Mouse (Mus musculus) heart, embryonic 14.5 days (tissue): ENCODE data around the gene Lbh. TPM values are rescaled to one million over a fixed set of nuclear protein-coding genes. Genes with fewer than 3 reads are reported as not detected.

Experiments
- ATAC-seq: fragments of 200-750 bp; cut with Nextera tagmentation; 2 replicates; pipeline ENCODE4 v1.8.0; 2017; ENCODE audit warnings: low read depth, moderate TSS enrichment; ENCODE audit not compliant: insufficient number of reproducible peaks, insufficient read depth, low FRiP score
- H3K27ac ChIP-seq, 2 experiments: fragments of 200-500 bp in 1 of 2; fragments of 300-500 bp in 1 of 2; sonication (generic) in 1 of 2; replicated peaks in 1 of 2; 2 replicates each; pipeline ENCODE4 v1.5.1; 2012 to 2014; ENCODE audit warnings: low read depth in 2 of 2, low read length in 2 of 2, control low read depth in 1 of 2, mild to moderate bottlenecking in 1 of 2, mixed read lengths in 1 of 2; ENCODE audit not compliant: control insufficient read depth in 1 of 2, insufficient read depth in 1 of 2
- H3K27me3 ChIP-seq: fragments of 300-500 bp; sonication (generic); 2 replicates; pipeline ENCODE4 v1.6.1; 2014; ENCODE audit warnings: mild to moderate bottlenecking, low read length, control low read depth; ENCODE audit not compliant: control insufficient read depth, insufficient read depth
- H3K36me3 ChIP-seq: fragments of 300-500 bp; sonication (generic); 2 replicates; pipeline ENCODE4 v1.6.1; 2014; ENCODE audit warnings: mild to moderate bottlenecking, control low read depth, low read length, mixed read lengths; ENCODE audit not compliant: control insufficient read depth, insufficient read depth
- H3K4me1 ChIP-seq, 2 experiments: fragments of 200-500 bp in 1 of 2; fragments of 300-500 bp in 1 of 2; sonication (generic) in 1 of 2; 2 replicates each; pipeline ENCODE4 v1.6.1; 2012 to 2014; ENCODE audit warnings: low read length in 2 of 2, control low read depth in 1 of 2, mixed read lengths in 1 of 2; ENCODE audit not compliant: control insufficient read depth in 2 of 2, insufficient read depth in 2 of 2
- H3K4me2 ChIP-seq: fragments of 300-500 bp; sonication (generic); 2 replicates; pipeline ENCODE4 v1.6.1; 2014; ENCODE audit warnings: mild to moderate bottlenecking, low read length
- H3K4me3 ChIP-seq, 2 experiments: fragments of 200-500 bp in 1 of 2; fragments of 300-500 bp in 1 of 2; sonication (generic) in 1 of 2; 2 replicates each; pipeline ENCODE4 v1.5.1; 2012 to 2014; ENCODE audit warnings: low read length in 2 of 2, mild to moderate bottlenecking in 2 of 2, control low read depth in 1 of 2, low read depth in 1 of 2, moderate library complexity in 1 of 2; ENCODE audit not compliant: control insufficient read depth in 1 of 2, insufficient read depth in 1 of 2
- H3K9ac ChIP-seq: fragments of 300-500 bp; sonication (generic); 2 replicates; pipeline ENCODE4 v1.6.1; 2014; ENCODE audit warnings: mild to moderate bottlenecking, low read length
- H3K9me3 ChIP-seq: fragments of 300-500 bp; sonication (generic); 2 replicates; pipeline ENCODE4 v1.6.1; 2016; ENCODE audit warnings: low read length, control low read depth; ENCODE audit not compliant: control insufficient read depth
- WGBS: fragments of 180-500 bp; shearing (Covaris S2); extraction: QIAGEN DNeasy Blood & Tissue Kit; methylation state at CpG from one replicate; pipeline ENCODE4 v1.1.7; 2014; 5-methylcytosine and 5-hydroxymethylcytosine counted together
- polyA plus RNA-seq: library from polyadenylated mRNA; unstranded; fragments of >200 nt; fragmentation: Nextera tagmentation; extraction: Ambion mirVana; gene quantifications from 2 replicates; pipeline ENCODE4 v1.2.1, GENCODE M21; 2014

Lbh gene
- polyA plus RNA-seq, result 28.8 and 36.2 TPM in 2 replicates

DNA sequence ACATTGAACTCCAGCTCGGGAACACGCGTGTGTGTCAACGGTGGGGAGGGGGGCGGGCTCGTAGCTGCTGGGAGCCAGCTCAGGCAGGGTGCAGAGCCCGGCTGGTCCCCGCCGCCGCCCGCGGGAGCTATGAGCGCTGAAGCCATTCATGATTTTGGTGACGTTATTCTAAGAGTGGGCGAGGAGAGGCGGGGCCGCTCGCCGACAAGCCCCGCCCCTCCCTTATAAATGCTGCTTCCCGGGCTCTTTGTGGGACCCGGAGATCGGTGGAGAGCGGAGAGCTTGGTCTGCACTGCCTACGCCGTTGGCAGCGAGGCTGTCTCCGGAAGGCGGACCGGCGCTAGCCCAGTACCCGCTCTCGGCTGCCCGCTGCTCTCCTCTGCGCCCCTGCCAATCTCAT is at the start of gene Lbh:
TSS of gene Lbh (plus strand) at position 253 of the 400 bp plus-strand sequence.
- H3K9me3 ChIP-seq, result no peaks in the 10 kb centered on the region
- no peaks in the 10 kb centered on the region for H3K27me3 ChIP-seq
- H3K9ac ChIP-seq, result peak within 1 kb of the TSS; percentile 100
- H3K36me3 ChIP-seq, result peaks cover 26% of the 10 kb centered on the region
- ATAC-seq, result peak; percentile 84
- H3K4me3 ChIP-seq, result peak within 1 kb of the TSS; percentile 72 to 96
- H3K4me2 ChIP-seq, result peak within 1 kb of the TSS; percentile 94
- WGBS, result under 1% methylated on average over 35 of the region's 35 CpGs
- peak within 1 kb of the TSS; percentile 96 to 97 for H3K27ac ChIP-seq
- H3K4me1 ChIP-seq, result peaks cover 2 to 31% of the 10 kb centered on the region in 2 experiments; a peak in 3 of 4 replicates

DNA sequence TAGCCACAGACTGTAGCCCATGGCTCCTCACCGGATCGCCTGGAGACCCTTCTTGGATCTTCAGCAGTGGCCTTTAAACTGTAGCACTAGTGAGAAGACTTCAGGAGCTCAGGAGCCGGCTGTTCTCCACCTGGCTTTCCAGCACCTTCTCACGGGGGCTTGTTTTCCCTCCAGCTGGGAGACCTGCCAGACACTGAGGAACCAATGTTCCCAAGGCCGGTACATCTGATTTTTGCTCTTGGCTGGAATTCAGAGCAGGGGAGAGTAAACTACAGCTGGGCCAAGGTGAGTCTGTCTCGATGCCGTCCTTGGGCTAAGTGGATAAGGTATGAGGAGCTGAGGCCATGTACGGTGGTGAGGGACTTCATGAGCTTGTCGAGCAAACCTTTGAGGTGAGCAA is 39.1 kb upstream of the Lbh start:
- Histone ChIP-seq H3K27ac (no peak overlapping the region), H3K4me1 (peaks cover 4 to 5% of the 10 kb centered on the region in 2 experiments), H3K36me3 (no peaks in the 10 kb centered on the region), H3K4me2 (no peak overlapping the region), H3K9ac (no peak overlapping the region), H3K9me3 (no peaks in the 10 kb centered on the region), H3K27me3 (no peaks in the 10 kb centered on the region), H3K4me3 (no peak overlapping the region)
- no peak for ATAC-seq
- WGBS, result 81% methylated on average over 9 of the region's 9 CpGs

GRCm38 (mm10) chr17:72880156-72880555 is 37.9 kb upstream of the Lbh start:
- WGBS, result 67% methylated on average over 3 of the region's 3 CpGs

DNA sequence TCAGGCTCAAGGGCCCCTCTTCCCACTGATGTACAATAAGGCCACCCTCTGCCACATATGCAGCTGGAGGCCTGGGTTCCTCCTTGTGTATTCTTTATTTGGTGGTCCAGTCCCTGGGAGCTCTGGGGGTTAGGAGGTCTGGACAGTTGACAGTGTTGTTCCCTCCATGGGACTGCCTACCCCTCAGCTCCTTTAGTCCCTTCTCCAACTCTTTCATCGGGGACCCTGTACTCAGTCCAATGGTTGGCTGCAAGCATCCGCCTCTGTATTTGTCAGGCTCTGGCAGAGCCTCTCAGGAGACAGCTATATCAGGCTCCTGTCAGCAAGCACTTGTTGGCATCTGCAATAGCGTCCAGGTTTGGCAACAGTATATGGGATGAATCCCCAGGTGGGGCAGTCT is 37.1 kb upstream of the Lbh start:
- 19% methylated on average over 3 of the region's 3 CpGs for WGBS
- H3K4me3 ChIP-seq, result no peak overlapping the region
- no peaks in the 10 kb centered on the region for H3K9me3 ChIP-seq
- H3K27ac ChIP-seq, result no peak overlapping the region
- no peak overlapping the region for H3K9ac ChIP-seq
- no peak for ATAC-seq
- no peaks in the 10 kb centered on the region for H3K27me3 ChIP-seq
- no peaks in the 10 kb centered on the region for H3K36me3 ChIP-seq
- H3K4me2 ChIP-seq, result no peak overlapping the region
- peaks cover 4 to 5% of the 10 kb centered on the region in 2 experiments for H3K4me1 ChIP-seq

More at GRCm38 (mm10) chr17:72880156-72880555, 37.9 kb upstream of the Lbh start:
- H3K9ac ChIP-seq, result no peak overlapping the region
- no peaks in the 10 kb centered on the region for H3K9me3 ChIP-seq
- no peak overlapping the region for H3K4me3 ChIP-seq
- ATAC-seq, result no peak
- no peak overlapping the region for H3K27ac ChIP-seq
- H3K4me1 ChIP-seq, result peaks cover 4 to 5% of the 10 kb centered on the region in 2 experiments
- H3K4me2 ChIP-seq, result no peak overlapping the region
- no peaks in the 10 kb centered on the region for H3K36me3 ChIP-seq
- no peaks in the 10 kb centered on the region for H3K27me3 ChIP-seq

GRCm38 (mm10) chr17:72881804-72882203 is 36.3 kb upstream of the Lbh start:
- 62% methylated on average over 1 of the region's 1 CpGs for WGBS
- no peak for ATAC-seq

GRCm38 (mm10) chr17:72889556-72890397 is 28.3 kb upstream of the Lbh start:
- H3K4me2 ChIP-seq, result peak overlapping the region; percentile 25
- H3K27ac ChIP-seq, result no peak overlapping the region
- ATAC-seq, result no peak
- WGBS, result 27% methylated on average over 20 of the region's 20 CpGs
- no peaks in the 10 kb centered on the region for H3K27me3 ChIP-seq
- H3K9ac ChIP-seq, result no peak overlapping the region
- peaks cover 7 to 9% of the 10 kb centered on the region in 2 experiments for H3K4me1 ChIP-seq
- H3K9me3 ChIP-seq, result no peaks in the 10 kb centered on the region
- no peaks in the 10 kb centered on the region for H3K36me3 ChIP-seq
- H3K4me3 ChIP-seq, result no peak overlapping the region

More at GRCm38 (mm10) chr17:72881804-72882203, 36.3 kb upstream of the Lbh start:
- Histone ChIP-seq H3K27ac (no peak overlapping the region), H3K9ac (no peak overlapping the region), H3K4me3 (no peak overlapping the region), H3K9me3 (no peaks in the 10 kb centered on the region), H3K4me1 (peaks cover 4 to 5% of the 10 kb centered on the region in 2 experiments), H3K27me3 (no peaks in the 10 kb centered on the region), H3K36me3 (no peaks in the 10 kb centered on the region), H3K4me2 (no peak overlapping the region)

DNA sequence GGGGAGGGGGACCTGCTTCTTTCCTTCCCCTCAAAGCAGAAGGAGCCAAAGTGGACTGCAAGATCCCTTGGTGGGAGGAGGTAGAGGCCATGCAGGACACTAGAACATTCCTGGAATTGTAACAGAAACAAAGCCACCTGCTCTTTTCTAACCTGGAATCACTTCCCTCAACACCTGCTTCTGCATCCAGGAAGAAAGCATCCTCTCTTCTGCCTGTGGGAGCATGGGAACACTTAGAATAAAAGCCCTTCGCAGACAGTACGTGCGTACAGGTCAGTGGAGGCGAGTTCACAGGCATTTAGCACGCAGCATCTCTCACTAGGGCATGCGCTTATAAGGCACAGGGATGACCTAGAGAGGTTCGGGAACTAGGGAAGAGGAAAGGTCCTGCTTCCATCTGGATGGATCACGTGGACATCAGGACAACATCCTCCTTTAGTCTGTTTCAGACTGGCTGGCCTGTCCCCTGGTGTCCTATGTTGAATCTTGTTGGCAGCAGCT is 27.7 kb upstream of the Lbh start:
- WGBS, result 57% methylated on average over 8 of the region's 8 CpGs
- Histone ChIP-seq H3K9ac (no peak overlapping the region), H3K27me3 (no peaks in the 10 kb centered on the region), H3K9me3 (no peaks in the 10 kb centered on the region), H3K4me2 (peak overlapping the region; percentile 25; the same call in 1 of the 2 replicates), H3K4me1 (peaks cover 7 to 9% of the 10 kb centered on the region in 2 experiments), H3K4me3 (no peak overlapping the region), H3K27ac (no peak overlapping the region), H3K36me3 (no peaks in the 10 kb centered on the region)
- no peak; the same call in 1 of the 2 replicates for ATAC-seq
